In the genomic region with DNA sequence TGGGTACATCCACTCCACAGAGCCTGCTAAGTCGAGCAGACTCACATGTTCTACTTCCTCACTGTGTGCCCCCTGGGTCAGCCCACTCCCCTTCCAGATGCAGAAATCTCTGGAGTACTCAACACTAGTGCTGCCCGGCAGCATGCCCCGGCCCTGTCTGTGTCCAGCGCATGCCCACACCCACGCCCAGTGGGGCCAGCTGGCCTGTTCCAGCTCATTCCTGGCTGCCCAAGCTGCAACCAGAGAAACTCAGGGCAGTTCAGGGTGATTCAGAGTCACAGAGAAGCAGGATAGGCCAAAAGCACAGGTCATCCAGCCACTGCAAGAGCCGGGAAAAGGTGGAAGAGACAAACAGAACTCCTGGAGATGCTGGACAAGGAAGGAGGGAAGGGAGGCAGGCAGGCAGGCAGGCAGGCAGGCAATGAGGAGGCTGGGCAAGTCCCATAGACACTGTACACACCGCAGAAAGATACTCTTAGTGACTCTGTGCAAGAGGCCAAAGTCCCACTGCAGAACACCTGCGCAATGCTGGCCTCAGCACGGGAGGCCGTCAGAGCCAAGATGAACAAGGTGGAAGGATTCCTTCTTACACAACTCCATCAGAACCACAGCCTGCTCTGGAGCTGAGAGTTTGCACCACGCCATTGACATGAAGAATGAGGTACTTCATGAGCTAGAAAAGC, we compare ENCODE assay signal across 12 mouse cellular contexts. TPM values are rescaled to one million over a fixed set of nuclear protein-coding genes. Genes with fewer than 3 reads are reported as not detected.
A peak's percentile ranks its signal among the peaks of the same experiment; 100 is the strongest.
DNase-seq lines count a peak whose midpoint lies in the region; ATAC-seq and TF ChIP-seq lines count a peak whose summit lies in the region.
"Had no signal": no experiment of that assay in that cellular context is flagged by ENCODE, and none has a peak within 500 bp of the region (broad histone marks: within the 10 kb centered on the region; RNA-seq: fewer than 3 reads in every experiment).

No protein-coding gene starts in this region.

- TF ChIP-seq CTCF in lung, postnatal 0 days (IDR thresholded peaks at IDR 0.05): no peak

- H3K27ac ChIP-seq in lung, postnatal 0 days (ENCODE audit: low read length): no peak overlapping the region
- peak overlapping the region; percentile 82 for H3K27ac ChIP-seq in intestine, embryonic 16.5 days (ENCODE audit: low read length)
- H3K27ac ChIP-seq in stomach, embryonic 16.5 days (ENCODE audit: low read length): no peak overlapping the region
- no peak overlapping the region for H3K27ac ChIP-seq in heart, embryonic 10.5 days
- H3K27ac ChIP-seq: forebrain, embryonic 12.5 days; limb, embryonic 15.5 days had no signal

- TF ChIP-seq EP300 in lung, postnatal 0 days (IDR thresholded peaks at IDR 0.05): no peak

- no peaks in the 10 kb centered on the region for H3K36me3 ChIP-seq in lung, postnatal 0 days (ENCODE audit: insufficient read depth, low read length)
- H3K36me3 ChIP-seq in intestine, embryonic 16.5 days (ENCODE audit: control insufficient read depth, insufficient read depth, low read length): no peaks in the 10 kb centered on the region
- H3K36me3 ChIP-seq in stomach, embryonic 16.5 days (ENCODE audit: control insufficient read depth, insufficient read depth, low read length): no peaks in the 10 kb centered on the region
- no peaks in the 10 kb centered on the region for H3K36me3 ChIP-seq in heart, embryonic 10.5 days
- H3K36me3 ChIP-seq: forebrain, embryonic 12.5 days; limb, embryonic 15.5 days had no signal

- ATAC-seq in lung, postnatal 0 days: peak; percentile 74
- peak; percentile 98 for ATAC-seq in intestine, embryonic 16.5 days
- ATAC-seq in stomach, embryonic 16.5 days (ENCODE audit: insufficient read depth, low FRiP score): peak; percentile 81

- 55% methylated on average over 11 of the region's 11 CpGs for WGBS in lung, postnatal 0 days
- 62% methylated on average over 11 of the region's 11 CpGs for WGBS in intestine, embryonic 16.5 days
- WGBS in stomach, embryonic 16.5 days: 71% methylated on average over 11 of the region's 11 CpGs
- 79% methylated on average over 11 of the region's 11 CpGs for WGBS in heart, embryonic 10.5 days

- peak; percentile 39 for DNase-seq in lung, postnatal 0 days (ENCODE audit: low spot score)
- DNase-seq in lung, postnatal 14 days: no peak
- DNase-seq in kidney, postnatal 36 days: peak; percentile 70 to 75
- no peak for DNase-seq in cerebellum, adult 9-11 months
- no peak for DNase-seq in layer of hippocampus, adult 18-20 months (ENCODE audit: low spot score in 2 of 2)
- DNase-seq in heart, embryonic 10.5 days (ENCODE audit: low spot score): no peak
- DNase-seq: thymus, postnatal 36 days had no signal

- H3K4me1 ChIP-seq in lung, postnatal 0 days (ENCODE audit: insufficient read depth, low read depth, low read length): no peaks in the 10 kb centered on the region
- H3K4me1 ChIP-seq in intestine, embryonic 16.5 days (ENCODE audit: control insufficient read depth, insufficient read depth, low read length): peaks cover 5% of the 10 kb centered on the region
- H3K4me1 ChIP-seq in stomach, embryonic 16.5 days (ENCODE audit: control insufficient read depth, insufficient read depth, low read length): peaks cover 9% of the 10 kb centered on the region
- H3K4me1 ChIP-seq in heart, embryonic 10.5 days: peaks cover 20% of the 10 kb centered on the region

- no peak overlapping the region for H3K4me3 ChIP-seq in lung, postnatal 0 days (ENCODE audit: low read depth, low read length)
- no peak overlapping the region for H3K4me3 ChIP-seq in intestine, embryonic 16.5 days (ENCODE audit: low read length)
- H3K4me3 ChIP-seq in stomach, embryonic 16.5 days (replicated peaks; ENCODE audit: low read length): no peak overlapping the region
- H3K4me3 ChIP-seq in heart, embryonic 10.5 days: no peak overlapping the region
- H3K4me3 ChIP-seq: forebrain, embryonic 12.5 days; limb, embryonic 15.5 days; megakaryocyte, embryonic 14.5 days had no signal

- no peak overlapping the region for H3K9ac ChIP-seq in lung, postnatal 0 days (replicated peaks; ENCODE audit: low read depth)
- H3K9ac ChIP-seq in intestine, embryonic 16.5 days (ENCODE audit: low read depth, low read length): no peak overlapping the region
- no peak overlapping the region for H3K9ac ChIP-seq in stomach, embryonic 16.5 days (ENCODE audit: low read length)
- H3K9ac ChIP-seq: forebrain, embryonic 12.5 days; limb, embryonic 15.5 days had no signal

- H3K9me3 ChIP-seq in lung, postnatal 0 days (ENCODE audit: low read length): no peaks in the 10 kb centered on the region
- no peaks in the 10 kb centered on the region for H3K9me3 ChIP-seq in intestine, embryonic 16.5 days (ENCODE audit: control insufficient read depth, low read length)
- no peaks in the 10 kb centered on the region for H3K9me3 ChIP-seq in stomach, embryonic 16.5 days (replicated peaks; ENCODE audit: control insufficient read depth, low read length)
- H3K9me3 ChIP-seq in heart, embryonic 10.5 days: no peaks in the 10 kb centered on the region
- H3K9me3 ChIP-seq: forebrain, embryonic 12.5 days; limb, embryonic 15.5 days had no signal

- H3K27me3 ChIP-seq in lung, postnatal 0 days (replicated peaks; ENCODE audit: insufficient read depth, low read length): no peaks in the 10 kb centered on the region
- H3K27me3 ChIP-seq in intestine, embryonic 16.5 days (replicated peaks; ENCODE audit: control insufficient read depth, insufficient read depth, low read length): no peaks in the 10 kb centered on the region
- no peaks in the 10 kb centered on the region for H3K27me3 ChIP-seq in stomach, embryonic 16.5 days (ENCODE audit: control insufficient read depth, insufficient read depth, low read length)
- H3K27me3 ChIP-seq in heart, embryonic 10.5 days (ENCODE audit: insufficient read depth, poor library complexity, severe bottlenecking): no peaks in the 10 kb centered on the region
- H3K27me3 ChIP-seq: limb, embryonic 15.5 days had no signal

- H3K4me2 ChIP-seq in lung, postnatal 0 days (replicated peaks; ENCODE audit: low read depth, low read length): no peak overlapping the region
- H3K4me2 ChIP-seq in intestine, embryonic 16.5 days (ENCODE audit: low read depth, low read length): no peak overlapping the region
- no peak overlapping the region for H3K4me2 ChIP-seq in stomach, embryonic 16.5 days (ENCODE audit: low read depth, low read length)
- H3K4me2 ChIP-seq: forebrain, embryonic 12.5 days; limb, embryonic 15.5 days had no signal

RNA-seq across cellular contexts. Expression of a gene that starts 23.7 kb away (rescaled TPM):
- polyA plus RNA-seq in lung, postnatal 0 days (2015; fragmentation: Nextera tagmentation; extraction: Ambion mirVana): 237 and 251 TPM in 2 replicates
- 168 and 172 TPM in 2 replicates for polyA plus RNA-seq in intestine, embryonic 16.5 days (2015; fragmentation: Nextera tagmentation; extraction: Ambion mirVana)
- polyA plus RNA-seq in stomach, embryonic 16.5 days (2015; fragmentation: Nextera tagmentation; extraction: Ambion mirVana): 188 and 210 TPM in 2 replicates
- total RNA-seq in layer of hippocampus, adult 18-20 months (2021): 10 to 100 TPM; 44.9 to 45.8 TPM
- 80.8 and 91.5 TPM in 2 replicates for polyA plus RNA-seq in heart, embryonic 10.5 days (2016; fragmentation: Nextera tagmentation; extraction: Ambion mirVana)

Comparison
In these comparisons a context has a peak if more than half of its experiments do, and no peak if none do; other contexts are left out.
1. DNase-seq: peak in lung, postnatal 0 days (single experiment) and kidney, postnatal 36 days (2 of 2); none in lung, postnatal 14 days (single experiment), cerebellum, adult 9-11 months (single experiment), layer of hippocampus, adult 18-20 months (0 of 2) and heart, embryonic 10.5 days (single experiment).
2. Peak in every context shown above with its lines, with median percentiles within 50 percentile points of each other: ATAC-seq.